Mouse (Mus musculus) megakaryocyte, embryonic 14.5 days (primary cell): ENCODE data around the gene Hsd17b1.

ENCODE experiments used
- FLI1 ChIP-seq: IDR thresholded peaks from 2 replicates; pipeline ENCODE4 v1.6.1; 2012; ENCODE audit warnings: low read length, inconsistent platforms, mixed read lengths
- GATA1 ChIP-seq: IDR thresholded peaks from 3 replicates; pipeline ENCODE4 v1.6.1; 2012; ENCODE audit warnings: mixed read lengths, low read length, inconsistent platforms, borderline replicate concordance

DNA sequence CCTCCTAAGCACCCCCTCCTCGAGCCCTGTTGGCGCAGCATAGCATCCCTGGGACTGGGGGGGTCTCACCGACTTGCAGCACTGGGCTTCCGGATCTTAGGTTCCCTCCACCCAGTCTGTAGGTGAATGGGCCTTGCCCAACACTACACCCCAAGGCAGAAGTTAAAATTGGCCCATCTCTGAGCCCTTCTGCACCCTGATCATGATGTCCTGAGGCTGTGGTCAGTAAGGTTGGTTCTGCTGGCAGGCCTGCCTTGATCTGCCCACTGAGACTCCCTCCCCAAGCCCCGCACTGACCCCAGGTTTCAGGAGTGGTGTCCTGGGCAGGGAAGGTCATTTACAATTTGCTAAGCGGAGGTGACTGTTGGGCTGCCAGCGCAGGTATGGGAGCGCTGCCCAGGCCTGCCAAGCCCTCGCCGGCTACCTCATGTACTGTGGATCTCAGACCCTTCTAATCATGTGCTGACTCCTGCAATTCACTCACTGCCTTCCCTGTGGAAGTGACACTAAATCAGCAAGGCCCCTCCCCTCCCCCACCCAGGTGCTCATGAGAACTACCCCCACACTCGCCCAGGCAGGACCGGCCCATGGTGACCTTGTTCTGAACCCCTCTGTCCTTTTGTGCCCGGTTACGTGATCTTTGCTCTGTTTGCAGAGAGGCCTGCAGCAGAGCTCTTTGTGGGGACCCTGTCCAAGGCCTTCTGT lies 15.1 kb upstream of the Hsd17b1 start:
- TF ChIP-seq GATA1 (no peak), FLI1 (no peak)
